Mouse (Mus musculus) brain, embryonic 14.5 days (tissue): ENCODE data around the gene Cryba2. TPM values are rescaled to one million over a fixed set of nuclear protein-coding genes. Genes with fewer than 3 reads are reported as not detected.
A peak's percentile ranks its signal among the peaks of the same experiment; 100 is the strongest.

Experiments
- DNase-seq: peaks from one replicate; pipeline ENCODE4 v3.0.0-alpha.2; 2011; ENCODE audit warnings: low read depth
- CTCF ChIP-seq: fragments of 200-500 bp; IDR thresholded peaks from 2 replicates; pipeline ENCODE4 v1.5.1; 2012; ENCODE audit warnings: inconsistent platforms, mild to moderate bottlenecking, moderate library complexity, borderline replicate concordance; ENCODE audit not compliant: insufficient read depth, insufficient read length; ENCODE audit errors: extremely low read depth
- POLR2A ChIP-seq: fragments of 200-500 bp; IDR thresholded peaks from 2 replicates; pipeline ENCODE4 v1.6.1; 2012; ENCODE audit warnings: mild to moderate bottlenecking, inconsistent platforms, borderline replicate concordance; ENCODE audit not compliant: poor library complexity, insufficient read depth, insufficient read length, severe bottlenecking; ENCODE audit errors: extremely low read depth
- polyA plus RNA-seq: library from polyadenylated mRNA; depleted of rRNA; stranded (reverse); fragments of >200 nt; gene quantifications from 2 replicates; pipeline ENCODE4 v1.2.3, GENCODE M21; 2012

Gene Cryba2
- polyA plus RNA-seq, 1 experiment, result 1.1 TPM

DNA sequence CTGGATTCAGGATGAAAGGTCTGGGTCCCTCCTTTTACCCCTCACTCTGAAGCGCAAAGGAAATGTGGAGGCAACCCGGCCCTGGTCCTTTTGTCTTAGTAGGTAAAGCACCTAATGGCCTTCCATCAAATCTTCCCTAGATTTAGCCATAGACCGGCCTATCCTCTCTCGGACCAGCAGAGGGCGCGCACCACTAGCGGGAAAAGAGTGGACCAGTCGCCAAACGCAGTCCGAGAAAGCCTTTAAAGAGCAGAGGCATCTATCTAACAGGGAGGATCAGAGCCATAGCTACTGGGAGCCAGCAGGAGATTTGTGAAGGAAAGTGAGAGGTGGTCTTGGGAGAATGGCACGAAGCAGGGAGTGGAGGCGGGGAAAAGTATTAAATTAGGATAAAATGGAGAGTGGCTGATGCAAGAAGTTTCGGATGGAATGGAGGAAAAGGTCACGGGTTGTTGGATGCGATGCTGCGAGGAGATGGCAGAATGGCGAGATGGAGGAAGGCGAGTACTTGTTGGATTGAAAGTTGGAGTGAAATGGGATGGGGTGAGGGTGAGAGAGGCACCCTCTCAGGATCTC is 12.1 kb downstream of the Cryba2 start:
- no peak for TF ChIP-seq POLR2A
- TF ChIP-seq CTCF, result peak; percentile 93
- DNase-seq, result peak; percentile 86

- no peak for DNase-seq
- TF ChIP-seq CTCF, result no peak
- no peak for TF ChIP-seq POLR2A
These were observed 15.7 kb downstream of the Cryba2 start for GRCm38 (mm10) chr1:74877199-74877598.

DNA sequence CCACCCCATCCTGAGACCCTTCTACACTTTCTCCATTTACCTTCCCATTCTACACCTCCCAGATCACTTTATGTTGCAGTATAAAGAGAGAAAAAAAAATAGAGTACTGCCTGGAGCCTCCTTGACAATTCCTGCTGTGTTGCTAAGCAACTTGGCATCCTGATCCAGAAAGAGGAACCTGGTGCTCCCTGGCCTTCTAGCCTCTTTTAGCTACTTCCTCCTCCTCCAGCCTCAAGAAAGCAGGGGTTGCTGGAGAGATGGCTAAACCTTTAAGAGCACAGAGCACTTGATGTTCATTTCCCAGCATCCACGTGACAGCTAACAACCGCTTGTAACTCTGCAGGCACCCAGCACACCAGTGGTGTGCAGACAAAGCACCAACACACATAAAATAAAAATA is 20.7 kb downstream of the Cryba2 start:
- TF ChIP-seq CTCF (no peak), POLR2A (no peak)
- DNase-seq, result peak; percentile 47

DNA sequence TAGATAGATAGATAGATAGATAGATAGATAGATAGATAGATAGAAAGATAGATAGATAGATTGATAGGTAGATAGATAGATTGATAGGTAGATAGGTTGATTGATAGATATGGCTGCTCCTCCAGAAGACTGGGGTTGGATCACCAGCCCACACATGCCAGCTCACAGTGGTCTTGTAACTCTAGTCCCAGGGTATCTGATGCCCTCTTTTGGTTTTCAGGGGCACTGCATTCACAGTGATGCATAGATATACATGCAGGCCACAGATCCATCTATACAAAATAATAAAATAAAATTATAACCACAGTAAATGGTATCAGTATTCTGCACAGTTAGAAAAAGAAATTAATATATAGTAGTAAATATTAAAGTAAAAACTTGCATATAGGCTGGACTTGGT is 31.2 kb downstream of the Cryba2 start:
- no peak for DNase-seq
- TF ChIP-seq CTCF (peak; percentile 24; the same call in 1 of the 2 replicates), POLR2A (no peak)

- DNase-seq, result peak; percentile 42
- TF ChIP-seq POLR2A (no peak), CTCF (no peak)
These were observed 33.5 kb downstream of the Cryba2 start for GRCm38 (mm10) chr1:74859223-74859984.

DNA sequence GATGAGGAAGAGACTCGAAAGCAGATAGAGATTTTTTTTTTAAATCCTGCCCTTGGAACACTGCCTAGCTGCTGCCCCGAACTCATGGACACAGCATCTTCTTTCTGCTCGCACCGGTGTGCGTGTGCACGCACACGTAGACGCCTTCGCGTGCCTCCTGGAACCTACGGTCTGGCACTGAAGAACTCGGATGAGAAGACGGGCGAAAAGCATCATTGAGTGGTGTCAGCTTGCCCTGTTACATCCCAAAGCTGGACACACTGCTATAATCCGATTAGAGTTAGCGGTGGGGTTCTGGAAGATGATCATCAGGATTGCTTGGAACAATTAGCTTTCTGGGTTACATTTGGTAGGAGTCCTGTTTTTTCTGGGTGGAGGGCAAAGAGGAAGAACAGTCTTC is 34.1 kb downstream of the Cryba2 start:
- no peak for DNase-seq
- no peak for TF ChIP-seq CTCF
- no peak for TF ChIP-seq POLR2A

DNA sequence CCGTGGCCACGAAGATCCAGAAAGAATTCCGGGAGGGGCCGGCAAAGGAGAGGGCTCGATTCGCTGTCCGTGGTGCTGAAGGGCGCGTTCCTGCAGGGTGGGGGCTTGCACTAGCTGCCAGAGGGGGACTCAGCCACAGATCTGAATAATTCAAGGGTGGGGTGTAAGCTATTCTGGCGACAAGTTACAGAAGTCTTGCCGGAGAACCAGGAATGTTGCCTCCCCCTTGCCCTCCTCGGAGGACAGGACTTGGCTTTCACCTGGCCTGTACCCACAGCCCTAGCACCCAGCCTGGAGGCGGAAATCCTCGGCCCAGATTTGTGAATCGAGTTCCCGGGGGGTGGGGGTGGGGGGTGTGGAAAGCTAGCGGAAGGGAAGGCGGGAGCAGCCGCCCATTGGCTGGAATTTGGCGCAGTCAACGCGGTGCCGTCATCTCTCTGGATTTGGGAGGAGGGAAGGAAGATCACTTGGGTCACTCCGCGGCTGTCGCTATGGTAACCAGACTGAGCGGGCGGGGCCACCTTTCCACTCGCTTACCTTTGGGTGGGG is 34.7 kb downstream of the Cryba2 start:
- peak; percentile 96 for DNase-seq
- TF ChIP-seq CTCF, result no peak
- TF ChIP-seq POLR2A, result peak; percentile 9; the same call in 1 of the 2 replicates

- DNase-seq, result peak; percentile 25
- TF ChIP-seq CTCF (no peak), POLR2A (no peak)
These were observed 35.3 kb downstream of the Cryba2 start for GRCm38 (mm10) chr1:74857677-74858076.

DNA sequence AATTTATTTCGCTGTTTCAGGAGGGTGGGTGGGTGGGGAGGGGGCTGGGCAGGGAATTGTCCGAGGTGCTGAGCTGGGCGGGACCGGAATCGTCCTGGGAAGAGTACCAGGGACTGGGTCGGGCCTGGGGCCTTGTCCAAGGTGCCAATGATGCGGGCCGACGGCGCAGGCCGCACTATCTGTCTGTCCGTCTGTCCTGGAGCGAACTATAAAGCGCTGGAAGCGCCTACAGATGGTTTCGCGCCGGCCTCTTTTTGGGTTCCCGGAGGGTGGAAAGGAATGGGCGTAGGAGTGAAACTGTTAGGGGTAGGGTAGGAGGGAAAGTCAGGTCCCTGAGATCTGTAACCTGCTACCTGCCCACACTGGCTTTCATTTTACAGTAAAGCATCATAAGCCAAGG is 35.7 kb downstream of the Cryba2 start:
- TF ChIP-seq POLR2A (no peak), CTCF (no peak)
- no peak for DNase-seq

- TF ChIP-seq CTCF, result no peak
- TF ChIP-seq POLR2A, result no peak
- DNase-seq, result peak; percentile 22
These were observed 36.2 kb downstream of the Cryba2 start for GRCm38 (mm10) chr1:74856791-74857190.

DNA sequence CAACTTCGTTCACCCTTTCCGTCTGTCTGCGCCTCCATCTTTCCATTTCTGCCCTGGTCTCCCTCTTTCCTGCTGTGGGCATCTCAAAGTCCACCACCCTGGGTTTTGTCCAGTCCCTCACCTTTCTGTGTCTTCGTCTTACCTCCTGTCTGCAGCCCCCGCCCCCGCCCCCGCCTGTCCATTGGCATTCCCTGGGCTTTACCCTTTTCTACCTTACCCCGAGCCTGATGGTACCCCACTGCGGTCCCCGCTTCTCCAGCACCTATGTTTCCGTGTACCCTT is 36.6 kb downstream of the Cryba2 start:
- peak; percentile 7 for DNase-seq
- TF ChIP-seq CTCF, result no peak
- no peak for TF ChIP-seq POLR2A

DNA sequence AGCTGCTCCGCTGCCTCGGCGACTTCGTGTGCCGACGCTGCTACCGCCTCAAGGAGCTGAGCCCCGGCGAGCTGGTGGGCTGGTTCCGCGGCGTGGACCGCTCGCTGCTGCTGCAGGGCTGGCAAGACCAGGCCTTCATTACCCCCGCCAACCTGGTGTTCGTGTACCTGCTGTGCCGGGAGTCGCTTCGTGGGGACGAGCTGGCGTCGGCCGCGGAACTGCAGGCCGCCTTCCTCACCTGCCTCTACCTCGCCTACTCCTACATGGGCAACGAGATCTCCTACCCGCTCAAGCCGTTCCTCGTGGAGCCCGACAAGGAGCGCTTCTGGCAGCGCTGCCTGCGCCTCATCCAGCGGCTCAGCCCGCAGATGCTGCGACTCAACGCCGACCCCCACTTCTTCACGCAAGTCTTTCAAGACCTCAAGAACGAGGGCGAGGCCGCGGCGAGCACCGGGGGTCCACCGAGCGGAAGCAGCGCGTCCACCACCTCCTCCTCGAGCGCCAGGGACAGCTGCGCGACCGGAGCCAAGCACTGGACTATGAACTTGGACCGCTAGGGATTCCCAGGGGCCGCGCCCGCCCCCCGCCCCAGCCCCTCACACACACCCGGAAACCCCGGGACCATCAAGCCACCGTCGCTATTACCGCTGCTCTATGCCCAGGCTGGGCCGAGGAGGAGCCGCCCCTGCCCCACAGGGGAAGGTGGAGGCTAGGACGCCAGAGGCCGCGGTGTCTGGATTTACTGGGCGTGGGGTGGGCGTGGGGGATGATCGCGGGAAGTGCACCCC is 37.1 kb downstream of the Cryba2 start:
- DNase-seq, result peak; percentile 57
- TF ChIP-seq CTCF, result no peak
- TF ChIP-seq POLR2A, result no peak

GRCm38 (mm10) chr1:74855156-74855555 is 37.8 kb downstream of the Cryba2 start:
- TF ChIP-seq CTCF (no peak), POLR2A (no peak)
- peak; percentile 37 for DNase-seq

- no peak for TF ChIP-seq CTCF
- peak; percentile 96 for TF ChIP-seq POLR2A
- peak; percentile 98 for DNase-seq
These were observed 38.5 kb downstream of the Cryba2 start, which contains the start of gene Cdk5r2 for GRCm38 (mm10) chr1:74854306-74855056. TSS of gene Cdk5r2 (plus strand) at chr1:74854934.
